Mouse (Mus musculus): ENCODE results near the gene Birc6. TPM values are rescaled to one million over a fixed set of nuclear protein-coding genes. Genes with fewer than 3 reads are reported as not detected.

The Birc6 gene
- 92.4 and 99.8 TPM in 2 replicates for polyA plus RNA-seq (2016; fragmentation: Nextera tagmentation; extraction: Ambion mirVana)

GRCm38 (mm10) chr17:74527729-74528607 lies at the start of gene Birc6:
Birc6 (plus strand) TSS chr17:74528295.
- peak; percentile 100 for DNase-seq (ENCODE audit: low spot score)
- peak within 1 kb of the TSS; percentile 96 for H3K27ac ChIP-seq (replicated peaks)
- peak within 1 kb of the TSS; percentile 98 for H3K4me3 ChIP-seq
- H3K4me1 ChIP-seq = peaks cover 25% of the 10 kb centered on the region
- no peaks in the 10 kb centered on the region for H3K36me3 ChIP-seq (replicated peaks)
- H3K9me3 ChIP-seq = no peaks in the 10 kb centered on the region
- WGBS = under 1% methylated on average over 71 of the region's 71 CpGs
- no peaks in the 10 kb centered on the region for H3K27me3 ChIP-seq (replicated peaks; ENCODE audit: low read depth, poor library complexity, severe bottlenecking)

- no peaks in the 10 kb centered on the region for H3K36me3 ChIP-seq (replicated peaks)
- H3K4me1 ChIP-seq = no peaks in the 10 kb centered on the region
- no peaks in the 10 kb centered on the region for H3K9me3 ChIP-seq
- H3K27ac ChIP-seq (replicated peaks) = no peak overlapping the region
- DNase-seq (ENCODE audit: low spot score) = no peak
- no peak overlapping the region for H3K4me3 ChIP-seq
- no peaks in the 10 kb centered on the region for H3K27me3 ChIP-seq (replicated peaks; ENCODE audit: low read depth, poor library complexity, severe bottlenecking)
- 86% methylated on average over 14 of the region's 14 CpGs for WGBS
These were observed 47.6 kb upstream of the Birc6 start for GRCm38 (mm10) chr17:74480361-74481069.

- Histone ChIP-seq H3K4me3 (peak within 1 kb of the TSS; percentile 100), H3K4me1 (peaks cover 6% of the 10 kb centered on the region), H3K27ac (replicated peaks) (peak within 1 kb of the TSS; percentile 87), H3K36me3 (replicated peaks) (peaks cover 26% of the 10 kb centered on the region), H3K9me3 (no peaks in the 10 kb centered on the region), H3K27me3 (replicated peaks; ENCODE audit: low read depth, poor library complexity, severe bottlenecking) (no peaks in the 10 kb centered on the region)
- WGBS = 5% methylated on average over 58 of the region's 58 CpGs
- peak; percentile 95 for DNase-seq (ENCODE audit: low spot score)
These were observed 38.8 kb upstream of the Birc6 start, which contains the start of gene Yipf4 for GRCm38 (mm10) chr17:74489024-74489900. Yipf4 (plus strand) TSS chr17:74489493.

- H3K36me3 ChIP-seq (replicated peaks) = peaks cover 32% of the 10 kb centered on the region
- H3K4me1 ChIP-seq = peaks cover 6% of the 10 kb centered on the region
- H3K27me3 ChIP-seq (replicated peaks; ENCODE audit: low read depth, poor library complexity, severe bottlenecking) = no peaks in the 10 kb centered on the region
- H3K27ac ChIP-seq (replicated peaks) = peak overlapping the region; percentile 87
- under 1% methylated on average over 12 of the region's 12 CpGs for WGBS
- no peaks in the 10 kb centered on the region for H3K9me3 ChIP-seq
- no peak for DNase-seq (ENCODE audit: low spot score)
- peak overlapping the region; percentile 100 for H3K4me3 ChIP-seq
These were observed 38.2 kb upstream of the Birc6 start for GRCm38 (mm10) chr17:74489901-74490220.

- Histone ChIP-seq H3K36me3 (replicated peaks) (peaks cover 47% of the 10 kb centered on the region), H3K4me3 (no peak overlapping the region), H3K27me3 (replicated peaks; ENCODE audit: low read depth, poor library complexity, severe bottlenecking) (no peaks in the 10 kb centered on the region), H3K9me3 (no peaks in the 10 kb centered on the region), H3K27ac (replicated peaks) (no peak overlapping the region), H3K4me1 (peaks cover 6% of the 10 kb centered on the region)
- no peak for DNase-seq (ENCODE audit: low spot score)
- WGBS = 94% methylated on average over 3 of the region's 3 CpGs
These were observed 36.5 kb upstream of the Birc6 start for GRCm38 (mm10) chr17:74491565-74491964.

DNA sequence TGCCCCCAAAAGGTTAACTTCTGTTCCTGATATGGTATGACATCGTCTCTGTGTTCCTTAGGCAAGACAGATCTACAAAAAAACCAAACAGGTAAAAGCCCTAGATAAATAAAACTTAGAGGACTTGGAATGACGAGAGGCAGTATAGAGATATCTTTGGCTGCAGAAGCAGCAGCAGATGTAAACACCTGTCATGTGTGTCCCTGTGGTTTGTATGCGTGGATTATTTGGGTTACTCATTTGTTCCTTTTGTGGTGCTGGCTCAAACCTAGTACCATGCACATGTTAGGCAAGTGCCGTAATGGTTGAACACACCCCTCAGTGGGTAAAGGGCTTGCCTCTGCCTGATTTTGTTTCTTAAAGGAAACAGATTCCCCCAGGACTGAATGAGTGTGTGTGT lies 27.9 kb upstream of the Birc6 start:
- Histone ChIP-seq H3K9me3 (no peaks in the 10 kb centered on the region), H3K27me3 (replicated peaks; ENCODE audit: low read depth, poor library complexity, severe bottlenecking) (no peaks in the 10 kb centered on the region), H3K27ac (replicated peaks) (no peak overlapping the region), H3K36me3 (replicated peaks) (peaks cover 57% of the 10 kb centered on the region), H3K4me1 (no peaks in the 10 kb centered on the region), H3K4me3 (no peak overlapping the region)
- DNase-seq (ENCODE audit: low spot score) = no peak
- WGBS = 92% methylated on average over 4 of the region's 4 CpGs

- DNase-seq (ENCODE audit: low spot score) = no peak
- Histone ChIP-seq H3K36me3 (replicated peaks) (peaks cover 48% of the 10 kb centered on the region), H3K4me1 (no peaks in the 10 kb centered on the region), H3K27me3 (replicated peaks; ENCODE audit: low read depth, poor library complexity, severe bottlenecking) (no peaks in the 10 kb centered on the region), H3K4me3 (no peak overlapping the region), H3K27ac (replicated peaks) (no peak overlapping the region), H3K9me3 (no peaks in the 10 kb centered on the region)
These were observed 27.0 kb upstream of the Birc6 start for GRCm38 (mm10) chr17:74501085-74501484.

- Histone ChIP-seq H3K27me3 (replicated peaks; ENCODE audit: low read depth, poor library complexity, severe bottlenecking) (no peaks in the 10 kb centered on the region), H3K9me3 (no peaks in the 10 kb centered on the region), H3K4me1 (no peaks in the 10 kb centered on the region), H3K36me3 (replicated peaks) (no peaks in the 10 kb centered on the region), H3K27ac (replicated peaks) (no peak overlapping the region), H3K4me3 (no peak overlapping the region)
- no peak for DNase-seq (ENCODE audit: low spot score)
- 86% methylated on average over 2 of the region's 2 CpGs for WGBS
These were observed 20.2 kb upstream of the Birc6 start for GRCm38 (mm10) chr17:74507934-74508333.

- no peak for DNase-seq (ENCODE audit: low spot score)
- no peak overlapping the region for H3K4me3 ChIP-seq
- no peaks in the 10 kb centered on the region for H3K36me3 ChIP-seq (replicated peaks)
- H3K27ac ChIP-seq (replicated peaks) = no peak overlapping the region
- 95% methylated on average over 3 of the region's 3 CpGs for WGBS
- H3K9me3 ChIP-seq = no peaks in the 10 kb centered on the region
- no peaks in the 10 kb centered on the region for H3K27me3 ChIP-seq (replicated peaks; ENCODE audit: low read depth, poor library complexity, severe bottlenecking)
- no peaks in the 10 kb centered on the region for H3K4me1 ChIP-seq
These were observed 19.5 kb upstream of the Birc6 start for GRCm38 (mm10) chr17:74508600-74508999.

GRCm38 (mm10) chr17:74512308-74512707 lies 15.8 kb upstream of the Birc6 start:
- DNase-seq (ENCODE audit: low spot score) = no peak
- 88% methylated on average over 2 of the region's 2 CpGs for WGBS
- Histone ChIP-seq H3K27me3 (replicated peaks; ENCODE audit: low read depth, poor library complexity, severe bottlenecking) (no peaks in the 10 kb centered on the region), H3K9me3 (no peaks in the 10 kb centered on the region), H3K27ac (replicated peaks) (no peak overlapping the region), H3K4me3 (no peak overlapping the region), H3K4me1 (no peaks in the 10 kb centered on the region), H3K36me3 (replicated peaks) (no peaks in the 10 kb centered on the region)

- Histone ChIP-seq H3K4me1 (peaks cover 8% of the 10 kb centered on the region), H3K4me3 (no peak overlapping the region), H3K36me3 (replicated peaks) (no peaks in the 10 kb centered on the region), H3K27me3 (replicated peaks; ENCODE audit: low read depth, poor library complexity, severe bottlenecking) (no peaks in the 10 kb centered on the region), H3K9me3 (no peaks in the 10 kb centered on the region), H3K27ac (replicated peaks) (no peak overlapping the region)
- 82% methylated on average over 8 of the region's 8 CpGs for whole genome bisulfite sequencing
- DNase-seq (ENCODE audit: low spot score) = no peak
These were observed 5.0 kb upstream of the Birc6 start for GRCm38 (mm10) chr17:74522797-74523723.
